Mouse (Mus musculus): Measurements from ENCODE around the gene 2210016L21Rik.
"Not testable (repeated sequence)": the region's sequence is repeated elsewhere in the genome, so short reads cannot be mapped to it uniquely, and the experiment has no call there.

DNA sequence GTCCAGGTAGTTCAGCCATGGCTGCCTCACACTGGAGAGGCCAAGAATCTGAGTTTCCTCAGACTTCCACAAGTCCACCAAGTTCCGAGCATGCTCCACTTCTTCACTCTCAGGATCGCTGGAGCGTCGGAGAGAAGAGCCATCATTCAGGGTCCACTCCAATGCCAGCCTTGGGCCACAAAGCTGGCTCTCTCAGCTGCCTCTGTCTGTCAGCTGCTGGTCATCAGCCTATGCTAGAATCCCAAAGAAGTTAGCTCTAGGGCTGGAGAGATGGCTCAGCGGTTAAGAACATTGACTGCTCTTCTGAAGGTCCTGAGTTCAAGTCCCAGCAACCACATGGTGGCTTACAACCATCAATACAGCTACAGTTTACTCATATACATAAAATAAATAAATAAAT, 24.6 kb upstream of the 2210016L21Rik start:
- not testable (repeated sequence) for TF ChIP-seq GATA1 (IDR thresholded peaks at IDR 0.05; ENCODE audit: borderline replicate concordance, low read length); FLI1 (IDR thresholded peaks at IDR 0.05; ENCODE audit: low read length)
